Mouse (Mus musculus) gastrocnemius, adult 18-20 months (tissue): ENCODE results near the gene Wwox. TPM values are rescaled to one million over a fixed set of nuclear protein-coding genes. Genes with fewer than 3 reads are reported as not detected.

Experiments used
- DNase-seq: peaks from one replicate; pipeline ENCODE4 v3.0.0; 2021; ENCODE audit warnings: low spot score
- total RNA-seq, 2 experiments: library from RNA; stranded (reverse); gene quantifications; 2 replicates each; pipeline ENCODE4 v1.2.3; 2021

Gene Wwox
- total RNA-seq, 2 experiments from 2014 or later = 5.6 to 6.1 TPM

GRCm38 (mm10) chr8:115154096-115154495 is 714.6 kb downstream of the Wwox start:
- DNase-seq = no peak

- DNase-seq = peak; percentile 55
Measured at GRCm38 (mm10) chr8:115156142-115156541, 716.7 kb downstream of the Wwox start.

GRCm38 (mm10) chr8:115157977-115158720 is 718.7 kb downstream of the Wwox start:
- no peak for DNase-seq

GRCm38 (mm10) chr8:115158721-115159111 is 719.3 kb downstream of the Wwox start:
- no peak for DNase-seq

- DNase-seq = peak; percentile 16
Measured at GRCm38 (mm10) chr8:115159208-115159607, 719.8 kb downstream of the Wwox start.

- peak; percentile 43 for DNase-seq
Measured at GRCm38 (mm10) chr8:115159711-115160374, 720.4 kb downstream of the Wwox start.

- no peak for DNase-seq
Measured at GRCm38 (mm10) chr8:115160407-115160806, 721.0 kb downstream of the Wwox start.

- DNase-seq = no peak
Measured at GRCm38 (mm10) chr8:115161520-115161919, 722.1 kb downstream of the Wwox start.

- DNase-seq = no peak
Measured at GRCm38 (mm10) chr8:115164872-115165271, 725.4 kb downstream of the Wwox start.

- no peak for DNase-seq
Measured at GRCm38 (mm10) chr8:115173634-115174081, 734.2 kb downstream of the Wwox start.

- DNase-seq = no peak
Measured at GRCm38 (mm10) chr8:115185431-115185964, 746.0 kb downstream of the Wwox start.

- DNase-seq = no peak
Measured at GRCm38 (mm10) chr8:115186121-115186811, 746.8 kb downstream of the Wwox start.

GRCm38 (mm10) chr8:115186882-115187281 is 747.4 kb downstream of the Wwox start:
- DNase-seq = peak; percentile 14

- no peak for DNase-seq
Measured at GRCm38 (mm10) chr8:115188446-115188845, 749.0 kb downstream of the Wwox start.

GRCm38 (mm10) chr8:115189836-115190235 is 750.4 kb downstream of the Wwox start:
- no peak for DNase-seq

- DNase-seq = no peak
Measured at GRCm38 (mm10) chr8:115193767-115194166, 754.3 kb downstream of the Wwox start.

- no peak for DNase-seq
Measured at GRCm38 (mm10) chr8:115195334-115195733, 755.9 kb downstream of the Wwox start.

GRCm38 (mm10) chr8:115196859-115197258 is 757.4 kb downstream of the Wwox start:
- no peak for DNase-seq

GRCm38 (mm10) chr8:115199204-115199603 is 759.7 kb downstream of the Wwox start:
- no peak for DNase-seq

- no peak for DNase-seq
Measured at GRCm38 (mm10) chr8:115199616-115200150, 760.2 kb downstream of the Wwox start.

GRCm38 (mm10) chr8:115201726-115202125 is 762.3 kb downstream of the Wwox start:
- no peak for DNase-seq

GRCm38 (mm10) chr8:115207480-115207879 is 768.0 kb downstream of the Wwox start:
- no peak for DNase-seq
